Mouse (Mus musculus): ENCODE data around the gene Apeh. TPM values are rescaled to one million over a fixed set of nuclear protein-coding genes. Genes with fewer than 3 reads are reported as not detected.
"Not testable (repeated sequence)": the region's sequence is repeated elsewhere in the genome, so short reads cannot be mapped to it uniquely, and the experiment has no call there.

Apeh gene
- polyA plus RNA-seq, 1 experiment: 59.0 TPM

DNA sequence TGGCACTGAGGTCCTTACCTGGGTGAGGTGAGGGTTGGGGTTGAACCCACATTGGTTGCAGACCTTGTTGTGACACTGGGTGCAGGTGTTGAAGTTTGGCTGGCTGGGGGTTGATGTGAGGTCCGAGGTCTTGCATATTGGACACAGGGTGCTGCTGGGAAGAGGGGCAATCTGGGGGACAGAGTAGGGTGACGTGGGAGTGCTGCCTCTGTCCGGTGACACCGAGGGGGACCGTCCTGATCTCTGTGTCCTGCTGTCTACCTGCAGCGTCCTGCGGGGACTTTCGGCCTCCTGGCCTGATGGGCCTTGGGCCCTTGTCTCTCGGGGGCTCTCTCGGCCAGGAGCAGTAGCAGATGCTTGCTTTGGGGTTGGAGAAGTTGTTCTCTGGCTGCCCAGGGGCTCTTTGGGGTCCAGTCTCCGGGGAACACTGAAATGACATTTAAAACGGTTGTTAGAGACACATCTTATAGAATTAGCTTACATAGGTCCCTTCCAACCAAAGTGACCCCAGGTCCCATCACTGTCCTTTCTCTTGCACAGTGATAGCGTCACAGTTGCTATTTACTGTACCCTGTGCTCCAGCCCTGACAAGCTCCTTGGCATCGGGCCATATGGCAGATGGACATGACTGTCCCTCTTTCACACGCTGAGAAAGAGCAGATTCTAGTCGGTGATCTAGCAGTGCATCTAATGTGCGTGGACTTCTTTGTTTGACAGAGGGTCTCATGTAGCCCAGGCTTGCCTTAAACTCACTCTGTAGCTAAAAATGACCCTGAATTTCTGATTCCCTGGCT, 45.0 kb upstream of the Apeh start:
- no peak for TF ChIP-seq MAX (IDR thresholded peaks at IDR 0.05; ENCODE audit: low read depth)
- no peak for TF ChIP-seq SRF (IDR thresholded peaks at IDR 0.05; ENCODE audit: control insufficient read depth, insufficient read length, low read depth)
- TF ChIP-seq POLR2A (IDR thresholded peaks at IDR 0.05; ENCODE audit: insufficient read length, low read depth): no peak
- no peak for TF ChIP-seq TCF12 (IDR thresholded peaks at IDR 0.05; ENCODE audit: insufficient read depth, poor library complexity, severe bottlenecking)
- TF ChIP-seq MYOD1 (IDR thresholded peaks at IDR 0.05; ENCODE audit: control insufficient read depth in 1 of 3, insufficient read length in 2 of 3, low read depth in 2 of 3): no peak
- no peak overlapping the region for H3K4me2 ChIP-seq (ENCODE audit: low read depth)
- H3K36me3 ChIP-seq (ENCODE audit: control insufficient read depth, insufficient read depth): no peaks in the 10 kb centered on the region
- H3ac ChIP-seq (ENCODE audit: control insufficient read depth, insufficient read length): no peak overlapping the region
- H3K79me2 ChIP-seq (ENCODE audit: control insufficient read depth, insufficient read depth): no peaks in the 10 kb centered on the region
- no peaks in the 10 kb centered on the region for H3K27me3 ChIP-seq (ENCODE audit: control insufficient read depth, insufficient read depth, insufficient read length)
- H3K4me3 ChIP-seq: no peak overlapping the region

GRCm38 (mm10) chr9:108138118-108138517, 43.7 kb upstream of the Apeh start:
- Histone ChIP-seq H3K4me3 (no peak overlapping the region), H3K27me3 (ENCODE audit: control insufficient read depth, insufficient read depth, insufficient read length) (no peaks in the 10 kb centered on the region), H3ac (ENCODE audit: control insufficient read depth, insufficient read length) (no peak overlapping the region), H3K4me2 (ENCODE audit: low read depth) (peak overlapping the region; percentile 86), H3K79me2 (ENCODE audit: control insufficient read depth, insufficient read depth) (no peaks in the 10 kb centered on the region), H3K36me3 (ENCODE audit: control insufficient read depth, insufficient read depth) (no peaks in the 10 kb centered on the region)
- TF ChIP-seq TCF3 (IDR thresholded peaks at IDR 0.05; ENCODE audit: insufficient read length, low read depth) (no peak), POLR2A (IDR thresholded peaks at IDR 0.05; ENCODE audit: insufficient read length, low read depth) (no peak), MAX (IDR thresholded peaks at IDR 0.05; ENCODE audit: low read depth) (no peak), E2F4 (IDR thresholded peaks at IDR 0.05; ENCODE audit: insufficient read depth) (no peak), REST (IDR thresholded peaks at IDR 0.05; ENCODE audit: insufficient read depth, insufficient read length) (no peak), TCF12 (IDR thresholded peaks at IDR 0.05; ENCODE audit: insufficient read depth, poor library complexity, severe bottlenecking) (no peak), MYOD1 (IDR thresholded peaks at IDR 0.05; ENCODE audit: control insufficient read depth in 1 of 3, insufficient read length in 2 of 3, low read depth in 2 of 3) (no peak), POLR2AphosphoS2 (IDR thresholded peaks at IDR 0.05; ENCODE audit: insufficient read length, low read depth) (no peak), CEBPB (IDR thresholded peaks at IDR 0.05; ENCODE audit: insufficient read depth, poor library complexity, severe bottlenecking) (no peak), SRF (IDR thresholded peaks at IDR 0.05; ENCODE audit: control insufficient read depth, insufficient read length, low read depth) (no peak), MYOG (IDR thresholded peaks at IDR 0.05; ENCODE audit: control insufficient read depth in 1 of 3, insufficient read depth in 1 of 3, insufficient read length in 2 of 3, low read depth in 2 of 3) (no peak), USF1 (IDR thresholded peaks at IDR 0.05; ENCODE audit: low read depth) (no peak)

- Histone ChIP-seq H3K79me2 (ENCODE audit: control insufficient read depth, insufficient read depth) (no peaks in the 10 kb centered on the region), H3K36me3 (ENCODE audit: control insufficient read depth, insufficient read depth) (no peaks in the 10 kb centered on the region), H3K4me2 (ENCODE audit: low read depth) (peak overlapping the region; percentile 86), H3K4me3 (no peak overlapping the region), H3K27me3 (ENCODE audit: control insufficient read depth, insufficient read depth, insufficient read length) (no peaks in the 10 kb centered on the region), H3ac (ENCODE audit: control insufficient read depth, insufficient read length) (no peak overlapping the region)
- TF ChIP-seq USF1 (IDR thresholded peaks at IDR 0.05; ENCODE audit: low read depth) (no peak), MYOG (IDR thresholded peaks at IDR 0.05; ENCODE audit: control insufficient read depth in 1 of 3, insufficient read depth in 1 of 3, insufficient read length in 2 of 3, low read depth in 2 of 3) (peak in 1 of 3 experiments; percentile 64), MYOD1 (IDR thresholded peaks at IDR 0.05; ENCODE audit: control insufficient read depth in 1 of 3, insufficient read length in 2 of 3, low read depth in 2 of 3) (peak in 2 of 3 experiments; percentile 14 to 75)
Measured at GRCm38 (mm10) chr9:108137523-108137922, 43.1 kb upstream of the Apeh start.

DNA sequence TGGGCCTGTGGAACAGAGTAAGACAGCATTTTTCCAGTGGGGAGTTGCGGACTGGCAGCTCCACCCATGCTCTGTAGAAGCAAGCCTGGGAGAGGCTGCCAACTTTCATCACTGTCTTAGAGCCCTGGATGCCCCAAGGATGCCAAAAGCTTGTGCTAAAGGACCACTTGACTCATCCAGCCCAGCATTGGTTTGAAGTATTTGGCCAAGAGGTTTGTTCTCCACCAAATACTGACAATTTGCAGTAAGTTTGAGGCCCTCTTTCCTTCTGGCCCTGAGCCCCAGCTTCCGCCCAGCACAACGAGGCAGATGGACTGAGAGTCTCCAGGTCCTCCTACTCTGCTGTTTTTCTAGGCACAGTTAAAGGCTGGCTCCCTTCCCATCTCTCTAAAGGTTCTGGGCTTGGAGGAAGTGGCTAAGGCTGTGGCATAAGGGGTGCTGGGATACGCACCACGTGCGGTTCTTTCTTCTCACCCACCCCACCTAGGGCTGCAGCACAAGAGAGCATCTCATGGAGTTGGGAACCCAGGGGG, 42.6 kb upstream of the Apeh start:
- Histone ChIP-seq H3K4me3 (no peak overlapping the region), H3ac (ENCODE audit: control insufficient read depth, insufficient read length) (no peak overlapping the region), H3K27me3 (ENCODE audit: control insufficient read depth, insufficient read depth, insufficient read length) (no peaks in the 10 kb centered on the region), H3K36me3 (ENCODE audit: control insufficient read depth, insufficient read depth) (no peaks in the 10 kb centered on the region), H3K4me2 (ENCODE audit: low read depth) (peak overlapping the region; percentile 86), H3K79me2 (ENCODE audit: control insufficient read depth, insufficient read depth) (no peaks in the 10 kb centered on the region)
- no peak for TF ChIP-seq MAX (IDR thresholded peaks at IDR 0.05; ENCODE audit: low read depth)
- TF ChIP-seq E2F4 (IDR thresholded peaks at IDR 0.05; ENCODE audit: insufficient read depth): no peak
- TF ChIP-seq REST (IDR thresholded peaks at IDR 0.05; ENCODE audit: insufficient read depth, insufficient read length): no peak
- TF ChIP-seq USF1 (IDR thresholded peaks at IDR 0.05; ENCODE audit: low read depth): peak; percentile 18

DNA sequence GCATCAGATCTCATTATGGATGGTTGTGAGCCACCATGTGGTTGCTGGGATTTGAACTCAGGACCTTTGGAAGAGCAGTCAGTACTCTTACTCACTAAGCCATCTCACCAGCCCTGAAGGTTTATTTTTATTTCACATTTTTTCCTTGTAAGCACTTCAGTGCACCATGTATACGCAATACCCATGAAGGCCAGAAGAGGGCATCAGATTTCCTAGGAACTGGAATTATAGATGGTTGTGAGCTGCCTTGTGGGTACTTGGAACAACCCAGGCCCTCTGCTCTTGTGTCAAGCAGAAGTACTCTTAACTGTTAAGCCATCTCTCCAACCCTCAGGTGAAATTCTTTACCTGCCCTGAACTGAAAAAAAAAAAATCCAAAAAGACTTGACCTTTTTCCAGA, 41.8 kb upstream of the Apeh start:
- TF ChIP-seq MAX (IDR thresholded peaks at IDR 0.05; ENCODE audit: low read depth) (no peak), TCF12 (IDR thresholded peaks at IDR 0.05; ENCODE audit: insufficient read depth, poor library complexity, severe bottlenecking) (no peak), POLR2AphosphoS2 (IDR thresholded peaks at IDR 0.05; ENCODE audit: insufficient read length, low read depth) (no peak), CEBPB (IDR thresholded peaks at IDR 0.05; ENCODE audit: insufficient read depth, poor library complexity, severe bottlenecking) (no peak)
- Histone ChIP-seq H3K27me3 (ENCODE audit: control insufficient read depth, insufficient read depth, insufficient read length) (no peaks in the 10 kb centered on the region), H3ac (ENCODE audit: control insufficient read depth, insufficient read length) (no peak overlapping the region), H3K4me3 (no peak overlapping the region), H3K36me3 (ENCODE audit: control insufficient read depth, insufficient read depth) (no peaks in the 10 kb centered on the region), H3K79me2 (ENCODE audit: control insufficient read depth, insufficient read depth) (no peaks in the 10 kb centered on the region), H3K4me2 (ENCODE audit: low read depth) (peak overlapping the region; percentile 86)

GRCm38 (mm10) chr9:108135679-108136078, 41.3 kb upstream of the Apeh start:
- H3K79me2 ChIP-seq (ENCODE audit: control insufficient read depth, insufficient read depth); H3K27me3 ChIP-seq (ENCODE audit: control insufficient read depth, insufficient read depth, insufficient read length); H3ac ChIP-seq (ENCODE audit: control insufficient read depth, insufficient read length); H3K4me2 ChIP-seq (ENCODE audit: low read depth); H3K36me3 ChIP-seq (ENCODE audit: control insufficient read depth, insufficient read depth); H3K4me3 ChIP-seq: not testable (repeated sequence)

All from myocyte (in vitro differentiated cells).